Mouse (Mus musculus) ovary, adult 18-20 months (tissue): ENCODE results near the gene Nubp1.

Source experiments
- DNase-seq: peaks from one replicate; pipeline ENCODE4 v3.0.0; 2022; ENCODE audit warnings: low spot score, mixed read lengths

Gene Nubp1

GRCm38 (mm10) chr16:10468201-10468600, 56.5 kb downstream of the Nubp1 start:
- DNase-seq: no peak

- DNase-seq: no peak
These were observed 60.2 kb downstream of the Nubp1 start for GRCm38 (mm10) chr16:10471950-10472349.
